Mouse (Mus musculus) lung, postnatal 0 days (tissue): ENCODE results near the gene Atg2a. TPM values are rescaled to one million over a fixed set of nuclear protein-coding genes. Genes with fewer than 3 reads are reported as not detected.
A peak's percentile ranks its signal among the peaks of the same experiment; 100 is the strongest.

Experiments
- ATAC-seq: fragments of 200-750 bp; cut with Nextera tagmentation; 2 replicates; pipeline ENCODE4 v1.8.0; 2017; ENCODE audit warnings: moderate library complexity
- DNase-seq: peaks from one replicate; pipeline ENCODE4 v3.0.0-alpha.2; 2016; ENCODE audit warnings: low spot score
- H3K27ac ChIP-seq: fragments of 300-500 bp; sonication (generic); 2 replicates; pipeline ENCODE4 v1.5.1; 2014; ENCODE audit warnings: antibody characterized with exemption, mild to moderate bottlenecking, low read length, mixed read lengths
- H3K27me3 ChIP-seq: fragments of 300-500 bp; sonication (generic); replicated peaks from 2 replicates; pipeline ENCODE4 v1.6.1; 2014; ENCODE audit warnings: low read length, mixed read lengths; ENCODE audit not compliant: insufficient read depth
- H3K36me3 ChIP-seq: fragments of 300-500 bp; sonication (generic); 2 replicates; pipeline ENCODE4 v1.6.1; 2014; ENCODE audit warnings: low read length, mixed read lengths; ENCODE audit not compliant: insufficient read depth
- H3K4me1 ChIP-seq: fragments of 300-500 bp; sonication (generic); 2 replicates; pipeline ENCODE4 v1.6.1; 2014; ENCODE audit warnings: antibody characterized with exemption, low read depth, low read length, mixed read lengths; ENCODE audit not compliant: insufficient read depth
- H3K4me2 ChIP-seq: fragments of 300-500 bp; sonication (generic); replicated peaks from 2 replicates; pipeline ENCODE4 v1.6.1; 2014; ENCODE audit warnings: low read depth, mild to moderate bottlenecking, low read length, moderate library complexity, mixed read lengths
- H3K4me3 ChIP-seq: fragments of 300-500 bp; sonication (generic); 2 replicates; pipeline ENCODE4 v1.5.1; 2014; ENCODE audit warnings: low read depth, low read length
- H3K9ac ChIP-seq: fragments of 300-500 bp; sonication (generic); replicated peaks from 2 replicates; pipeline ENCODE4 v1.6.1; 2014; ENCODE audit warnings: low read depth, mild to moderate bottlenecking
- H3K9me3 ChIP-seq: fragments of 300-500 bp; sonication (generic); 2 replicates; pipeline ENCODE4 v1.6.1; 2016; ENCODE audit warnings: low read length, mixed read lengths
- CTCF ChIP-seq: IDR thresholded peaks from 2 replicates; pipeline ENCODE4 v1.5.1; 2016; ENCODE audit warnings: antibody characterized with exemption, mild to moderate bottlenecking
- EP300 ChIP-seq: IDR thresholded peaks from 2 replicates; pipeline ENCODE4 v1.6.1; 2016; ENCODE audit warnings: antibody characterized with exemption, mild to moderate bottlenecking, control low read depth
- WGBS: fragments of 180-500 bp; shearing (Covaris S2); extraction: QIAGEN DNeasy Blood & Tissue Kit; methylation state at CpG from one replicate; pipeline ENCODE4 v1.1.7; 2014; 5-methylcytosine and 5-hydroxymethylcytosine counted together
- polyA plus RNA-seq: library from polyadenylated mRNA; unstranded; fragments of >200 nt; fragmentation: Nextera tagmentation; extraction: Ambion mirVana; gene quantifications from 2 replicates; pipeline ENCODE4 v1.2.1, GENCODE M21; 2015

The Atg2a gene
- polyA plus RNA-seq, 1 experiment from 2014 or later: 5.9 TPM

DNA sequence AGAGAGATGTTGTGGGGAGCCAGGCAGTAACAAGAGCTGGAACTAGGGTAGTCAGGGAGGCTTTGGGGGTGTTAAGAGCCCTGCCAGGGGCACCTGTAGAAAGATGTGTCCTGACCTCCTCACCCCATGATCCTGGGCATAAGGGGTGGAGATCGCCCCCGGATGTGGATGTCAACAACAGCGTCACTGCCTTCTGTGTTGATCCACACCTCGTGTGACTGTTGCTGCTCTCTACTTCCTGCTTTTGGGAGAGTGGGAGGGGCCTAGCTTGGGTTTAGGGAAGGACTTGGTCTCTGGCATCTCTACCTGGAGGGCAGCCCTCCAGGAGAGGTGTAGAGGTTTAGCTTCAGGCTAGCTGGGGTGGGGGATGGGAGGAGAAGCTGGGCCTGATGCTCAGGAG, 813 bp downstream of the Atg2a start:
- no peak for TF ChIP-seq CTCF
- TF ChIP-seq EP300: no peak; the same call in 1 of the 2 replicates
- Histone ChIP-seq H3K9me3 (no peaks in the 10 kb centered on the region), H3K27ac (peak overlapping the region; percentile 88), H3K4me2 (peak overlapping the region; percentile 91), H3K4me1 (peaks cover 4% of the 10 kb centered on the region; the same call in 1 of the 2 replicates), H3K36me3 (peaks cover 13% of the 10 kb centered on the region; the same call in 1 of the 2 replicates), H3K27me3 (no peaks in the 10 kb centered on the region), H3K9ac (peak overlapping the region; percentile 89), H3K4me3 (peak overlapping the region; percentile 85)
- ATAC-seq: peak; percentile 50
- peak; percentile 92 for DNase-seq
- 0% methylated on average over 4 of the region's 4 CpGs for WGBS

GRCm38 (mm10) chr19:6243226-6243625, 1.8 kb downstream of the Atg2a start:
- Histone ChIP-seq H3K36me3 (peaks cover 22% of the 10 kb centered on the region), H3K4me1 (peaks cover 4% of the 10 kb centered on the region; the same call in 1 of the 2 replicates), H3K9me3 (no peaks in the 10 kb centered on the region), H3K27ac (no peak overlapping the region), H3K27me3 (no peaks in the 10 kb centered on the region), H3K4me3 (no peak overlapping the region), H3K4me2 (no peak overlapping the region), H3K9ac (no peak overlapping the region)
- WGBS: 75% methylated on average over 5 of the region's 5 CpGs
- no peak for DNase-seq
- TF ChIP-seq CTCF (no peak), EP300 (no peak)
- ATAC-seq: no peak

- no peak for ATAC-seq
- Histone ChIP-seq H3K9me3 (no peaks in the 10 kb centered on the region), H3K36me3 (peaks cover 29% of the 10 kb centered on the region), H3K27me3 (no peaks in the 10 kb centered on the region), H3K27ac (no peak overlapping the region), H3K4me1 (peaks cover 4% of the 10 kb centered on the region; the same call in 1 of the 2 replicates), H3K4me3 (no peak overlapping the region), H3K4me2 (no peak overlapping the region), H3K9ac (no peak overlapping the region)
- TF ChIP-seq EP300 (no peak), CTCF (no peak)
- WGBS: 32% methylated on average over 1 of the region's 1 CpGs
- no peak for DNase-seq
Observed at GRCm38 (mm10) chr19:6245806-6246205, 4.3 kb downstream of the Atg2a start.

GRCm38 (mm10) chr19:6247526-6248300, 6.2 kb downstream of the Atg2a start:
- no peak overlapping the region for H3K27ac ChIP-seq
- no peak overlapping the region for H3K9ac ChIP-seq
- no peaks in the 10 kb centered on the region for H3K27me3 ChIP-seq
- DNase-seq (no peak), ATAC-seq (no peak)
- H3K4me1 ChIP-seq: peaks cover 1% of the 10 kb centered on the region; the same call in 1 of the 2 replicates
- TF ChIP-seq EP300: no peak
- TF ChIP-seq CTCF: no peak
- 90% methylated on average over 29 of the region's 29 CpGs for WGBS
- H3K9me3 ChIP-seq: no peaks in the 10 kb centered on the region
- peaks cover 46% of the 10 kb centered on the region for H3K36me3 ChIP-seq
- no peak overlapping the region for H3K4me2 ChIP-seq
- no peak overlapping the region for H3K4me3 ChIP-seq

DNA sequence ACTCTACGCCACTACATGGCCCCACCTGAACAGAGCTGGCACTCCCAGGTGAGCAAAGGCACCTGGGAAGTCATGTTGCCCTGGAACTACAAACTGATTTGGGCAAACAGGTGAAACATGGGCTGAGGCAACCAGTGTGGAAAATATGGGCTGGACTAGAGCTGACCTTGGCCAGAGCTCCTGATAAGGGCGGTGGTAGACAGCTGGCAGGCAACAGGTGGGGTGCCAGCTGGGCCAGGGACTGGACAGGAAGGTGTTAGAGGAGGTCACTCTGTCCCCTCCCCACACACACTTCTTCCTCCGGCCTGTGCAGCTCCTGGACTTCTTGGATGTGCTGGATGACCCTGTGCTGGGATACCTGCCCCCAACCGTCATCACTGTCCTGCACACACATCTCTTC, 11.6 kb downstream of the Atg2a start:
- Histone ChIP-seq H3K4me1 (no peaks in the 10 kb centered on the region), H3K36me3 (peaks cover 62% of the 10 kb centered on the region), H3K27me3 (no peaks in the 10 kb centered on the region), H3K4me3 (no peak overlapping the region), H3K27ac (no peak overlapping the region), H3K9me3 (no peaks in the 10 kb centered on the region), H3K4me2 (no peak overlapping the region), H3K9ac (no peak overlapping the region)
- ATAC-seq: no peak
- DNase-seq: no peak
- 76% methylated on average over 4 of the region's 4 CpGs for WGBS
- TF ChIP-seq EP300 (no peak), CTCF (no peak)

DNA sequence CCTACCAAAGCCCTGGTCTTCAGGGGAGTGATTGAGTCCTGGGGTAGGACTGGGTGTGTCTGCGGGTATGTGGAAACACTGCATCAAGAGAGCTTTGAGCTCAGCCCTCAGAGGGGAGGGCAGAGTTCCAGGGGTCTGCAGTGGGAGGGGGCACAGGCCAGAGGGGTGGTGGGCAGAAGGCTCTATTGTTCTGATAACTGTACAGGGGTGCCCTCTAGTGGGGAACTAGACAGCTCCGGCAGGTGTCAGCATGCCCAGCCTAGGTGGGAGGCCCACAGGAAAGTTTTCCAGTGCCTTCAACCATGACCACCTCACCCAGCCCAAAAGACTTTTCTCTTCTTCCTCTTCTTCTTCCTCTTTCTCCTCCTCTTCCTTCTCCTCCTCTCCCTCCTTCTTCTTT, 19.0 kb downstream of the Atg2a start:
- no peak overlapping the region for H3K4me3 ChIP-seq
- ATAC-seq (no peak), DNase-seq (no peak)
- TF ChIP-seq CTCF: peak; percentile 55
- TF ChIP-seq EP300: no peak
- WGBS: 60% methylated on average over 2 of the region's 2 CpGs
- no peak overlapping the region for H3K9ac ChIP-seq
- no peak overlapping the region for H3K27ac ChIP-seq
- H3K27me3 ChIP-seq: no peaks in the 10 kb centered on the region
- peaks cover 39% of the 10 kb centered on the region for H3K36me3 ChIP-seq
- H3K4me1 ChIP-seq: no peaks in the 10 kb centered on the region
- no peak overlapping the region for H3K4me2 ChIP-seq
- H3K9me3 ChIP-seq: no peaks in the 10 kb centered on the region
